Mouse (Mus musculus): ENCODE measurements around the gene E2f6. TPM values are rescaled to one million over a fixed set of nuclear protein-coding genes. Genes with fewer than 3 reads are reported as not detected.

The E2f6 gene
- 1 to 10 TPM; 2.6 to 3.7 TPM for polyA plus RNA-seq (2017; shearing (Covaris generic))

DNA sequence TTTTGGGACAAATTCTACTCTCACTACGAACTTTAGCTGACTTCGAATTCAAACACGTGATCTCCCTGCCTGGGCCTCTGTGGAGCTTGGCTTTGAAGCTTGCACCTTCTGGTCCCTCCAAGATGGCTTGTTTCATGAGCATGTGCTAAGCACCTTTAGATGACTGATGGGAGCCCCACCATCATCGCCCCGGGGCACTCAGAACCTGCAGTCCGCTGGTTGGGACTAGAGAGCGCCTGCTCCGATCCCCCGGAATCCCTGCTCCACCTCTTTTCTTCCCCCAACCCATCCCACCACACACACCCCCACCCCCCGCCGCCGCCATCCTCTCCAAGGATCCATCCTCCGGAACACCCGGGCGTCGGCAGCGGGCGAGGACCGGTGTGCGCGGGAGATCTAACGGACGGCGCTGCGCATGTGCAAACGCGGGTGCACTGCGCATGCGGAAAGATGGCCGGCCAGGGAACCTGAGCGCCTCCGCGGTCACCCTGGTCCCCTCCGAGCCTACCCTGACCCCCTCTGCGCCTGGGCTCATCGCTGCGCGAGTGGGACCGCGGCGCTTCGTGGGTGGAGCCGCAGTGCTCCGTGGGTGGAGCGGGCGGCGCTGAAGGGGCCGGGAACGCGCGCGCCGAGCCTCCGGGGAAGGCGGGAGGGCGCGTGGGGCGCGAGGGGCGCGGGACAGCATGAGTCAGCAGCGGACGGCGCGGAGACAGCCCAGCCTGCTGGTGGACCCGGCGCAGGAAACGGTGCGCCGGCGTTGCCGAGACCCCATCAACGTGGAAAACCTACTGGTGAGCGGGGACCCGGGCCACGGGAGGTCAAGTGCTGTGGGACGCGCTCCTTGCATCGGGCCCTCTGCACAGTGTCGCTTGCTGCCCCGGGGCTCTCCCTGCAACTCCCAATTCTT lies at the start of gene E2f6:
Gene E2f6, plus strand, starts transcription at position 439 of the 907 bp plus-strand sequence.
- peak; percentile 83 for ATAC-seq

DNA sequence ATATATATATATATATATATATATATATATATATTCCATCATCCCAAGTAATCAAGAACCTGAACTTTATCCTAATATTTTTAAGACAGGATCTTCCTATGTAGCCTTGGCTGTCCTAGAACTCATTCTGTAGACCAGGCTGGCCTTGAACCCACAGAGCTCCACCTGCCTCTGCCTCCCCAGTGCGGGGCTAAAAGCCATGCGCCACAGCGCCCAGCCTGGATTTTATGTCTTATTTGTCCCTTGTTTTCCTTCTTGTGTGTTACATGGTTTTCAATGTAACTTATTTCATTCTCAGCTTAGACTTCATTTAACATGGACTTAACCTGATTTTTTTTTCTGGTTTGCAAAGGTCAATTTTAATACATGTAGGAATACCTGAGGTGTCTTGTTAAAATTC lies 49.3 kb upstream of the E2f6 start:
- ATAC-seq, result no peak

DNA sequence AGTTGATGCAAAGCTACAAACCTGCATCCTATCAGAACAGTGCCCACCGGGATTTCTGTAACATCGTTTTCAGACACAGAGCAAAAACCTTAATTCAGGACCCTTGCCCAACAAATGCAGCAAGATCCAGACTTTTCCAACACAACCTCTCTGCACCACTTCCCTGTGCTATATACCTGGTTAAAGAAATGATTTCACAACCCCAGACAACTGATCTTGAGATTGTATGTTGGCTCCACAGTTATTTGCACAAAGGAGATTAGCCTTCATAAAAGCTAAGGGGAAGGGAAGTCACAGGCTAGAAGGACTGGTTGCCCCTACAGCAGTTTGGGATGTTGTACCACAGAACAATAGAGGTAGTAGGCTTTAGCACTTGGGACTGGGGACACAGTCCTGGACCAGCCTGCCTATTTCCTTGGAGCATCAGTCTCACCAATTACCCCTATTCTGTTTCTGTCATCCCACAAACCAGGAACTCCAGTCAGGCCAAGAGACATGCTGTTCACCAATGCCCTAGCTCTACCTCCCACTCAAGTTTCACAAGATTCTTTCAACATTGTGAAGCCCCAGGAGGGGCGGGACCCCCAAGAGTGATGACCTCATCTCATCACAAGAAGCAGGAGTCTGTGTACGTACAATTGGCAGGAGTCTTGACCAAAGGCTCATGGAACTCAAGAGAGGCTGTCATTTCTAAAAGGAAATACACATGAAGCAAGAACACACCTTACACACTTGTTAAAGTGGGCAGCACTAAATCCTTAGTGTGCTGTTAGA lies 46.9 kb upstream of the E2f6 start:
- ATAC-seq, result no peak

DNA sequence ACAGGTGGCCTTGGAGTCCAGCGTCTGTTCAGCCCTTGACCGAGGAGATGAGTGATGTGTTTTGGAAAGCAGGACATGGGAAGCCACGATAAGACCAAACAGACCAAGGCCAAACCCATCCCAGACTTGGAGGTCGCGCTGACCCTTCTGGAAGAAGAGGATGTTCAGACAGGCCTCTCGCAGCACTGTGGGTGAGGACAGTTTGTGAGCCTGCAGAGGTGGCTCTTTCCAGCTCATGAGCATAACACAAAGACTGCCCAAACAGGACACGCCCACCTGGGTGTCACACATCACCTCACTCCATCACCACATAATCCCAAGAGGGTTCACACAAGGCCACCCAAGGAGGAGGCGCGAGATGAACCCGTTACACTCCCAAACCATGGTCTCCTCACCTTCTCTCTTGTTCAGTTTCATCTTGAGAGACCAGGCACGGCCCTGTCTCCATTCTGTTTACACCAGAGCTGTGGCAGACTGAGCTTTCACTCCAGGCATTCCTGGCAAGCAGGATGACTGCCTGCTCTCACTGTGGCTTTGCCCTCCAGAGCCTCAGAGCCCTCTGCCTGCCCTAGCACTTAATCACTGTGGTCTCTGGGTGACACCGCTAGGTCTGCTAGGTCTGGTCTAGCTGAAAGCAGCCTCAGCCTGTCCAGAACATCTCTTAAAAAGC lies 45.9 kb upstream of the E2f6 start:
- ATAC-seq, result no peak

DNA sequence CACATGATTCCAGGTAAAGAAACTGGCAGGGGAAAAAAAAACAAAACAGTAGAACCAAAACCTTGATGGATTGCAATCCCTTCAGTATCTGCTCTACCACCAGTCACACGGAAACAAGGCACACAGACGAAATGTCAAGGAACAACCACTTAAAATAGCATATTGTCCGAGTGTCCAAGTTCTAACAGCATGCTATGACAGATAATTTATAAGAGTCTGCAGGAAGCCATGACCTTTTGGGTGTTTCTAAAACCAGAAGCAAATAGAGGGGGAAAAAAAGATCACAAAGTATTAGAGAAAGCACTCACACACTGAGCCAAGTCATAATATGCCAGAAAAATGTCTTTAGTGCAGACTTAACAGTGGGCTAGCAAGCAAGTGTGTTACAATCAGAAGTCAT lies 42.5 kb upstream of the E2f6 start:
- ATAC-seq, result no peak

DNA sequence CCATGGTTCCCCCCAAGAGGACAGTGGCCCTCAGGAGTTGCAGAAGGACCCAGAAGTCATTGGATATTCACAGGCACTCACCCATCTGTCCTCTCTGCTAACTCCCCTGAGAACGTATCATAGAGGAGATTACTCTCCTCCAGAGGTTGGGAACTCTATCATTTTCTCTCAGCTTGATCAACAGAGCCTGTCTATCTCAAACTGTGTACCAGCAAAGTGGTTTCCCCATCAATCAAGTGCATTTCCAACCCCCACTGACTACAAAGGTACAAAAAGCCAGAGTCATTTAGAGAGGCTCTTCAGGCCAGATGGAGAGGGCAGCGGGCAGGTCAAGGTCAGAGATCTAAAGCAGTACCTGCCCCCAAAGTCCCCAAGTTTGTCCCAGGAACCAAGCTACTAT lies 42.1 kb upstream of the E2f6 start:
- ATAC-seq, result no peak

DNA sequence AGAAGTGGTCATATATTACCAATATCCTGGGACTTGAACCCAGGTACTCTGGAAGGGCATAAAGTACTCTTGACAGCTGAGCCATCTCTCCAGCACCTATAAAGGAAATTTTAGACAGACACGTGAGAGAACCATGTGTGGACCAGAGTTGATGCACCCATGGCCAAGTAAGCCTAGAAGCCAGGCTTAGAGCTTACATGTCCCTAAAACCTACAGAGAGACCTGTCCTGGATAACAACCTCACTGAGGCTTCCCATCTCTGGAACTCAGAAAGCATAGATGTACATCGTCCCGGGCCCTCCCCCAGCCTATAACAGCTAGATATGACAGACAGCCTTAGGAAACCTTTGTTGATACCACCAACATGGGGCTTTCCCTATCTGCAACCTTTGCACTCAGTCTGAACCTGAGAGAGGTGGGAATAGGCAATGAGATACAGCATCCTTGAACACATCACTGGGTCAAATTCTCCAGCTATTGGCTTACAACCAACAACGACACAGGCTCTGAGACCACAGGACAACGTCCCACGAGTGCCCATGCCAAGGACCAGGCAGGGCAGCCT lies 41.1 kb upstream of the E2f6 start:
- ATAC-seq, result no peak

DNA sequence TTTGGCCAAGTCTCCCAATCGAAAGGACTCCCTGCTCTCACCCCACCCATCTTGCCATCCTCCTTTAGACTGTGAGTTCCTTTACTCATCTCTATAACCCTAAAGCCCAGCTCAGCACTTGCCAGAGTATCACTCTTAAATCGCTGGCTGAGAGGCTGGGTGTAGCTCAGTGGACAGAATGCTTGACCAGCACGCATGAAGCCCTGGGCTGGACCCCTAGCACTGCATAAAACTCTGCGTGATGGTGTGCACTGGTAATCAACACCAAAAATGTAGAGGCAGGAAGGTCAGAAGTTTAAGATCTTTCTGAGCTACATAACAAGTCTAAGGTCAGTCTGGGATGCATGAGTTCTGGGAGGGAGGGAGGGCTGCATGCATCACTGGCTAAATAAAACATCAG lies 36.2 kb upstream of the E2f6 start:
- no peak for ATAC-seq

DNA sequence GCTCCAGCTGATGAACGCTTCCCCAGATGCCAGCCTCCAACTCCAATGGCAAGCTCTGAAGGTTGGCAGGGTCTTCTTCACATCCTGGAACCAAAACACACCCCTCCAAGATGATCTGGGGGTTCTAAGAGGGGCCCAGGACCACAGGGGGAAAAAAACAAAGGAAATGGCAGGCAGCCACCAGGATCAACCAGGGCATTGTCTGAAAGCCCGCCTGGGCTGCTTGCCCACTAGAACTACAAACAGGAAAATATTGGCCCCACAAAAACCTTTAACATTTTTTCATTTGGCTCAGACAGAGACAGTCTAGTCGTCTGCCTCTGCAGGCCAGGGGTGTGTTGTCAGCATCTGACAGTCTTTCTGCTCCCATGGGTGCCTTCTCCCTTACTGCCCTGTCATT lies 35.4 kb upstream of the E2f6 start:
- ATAC-seq, result no peak

DNA sequence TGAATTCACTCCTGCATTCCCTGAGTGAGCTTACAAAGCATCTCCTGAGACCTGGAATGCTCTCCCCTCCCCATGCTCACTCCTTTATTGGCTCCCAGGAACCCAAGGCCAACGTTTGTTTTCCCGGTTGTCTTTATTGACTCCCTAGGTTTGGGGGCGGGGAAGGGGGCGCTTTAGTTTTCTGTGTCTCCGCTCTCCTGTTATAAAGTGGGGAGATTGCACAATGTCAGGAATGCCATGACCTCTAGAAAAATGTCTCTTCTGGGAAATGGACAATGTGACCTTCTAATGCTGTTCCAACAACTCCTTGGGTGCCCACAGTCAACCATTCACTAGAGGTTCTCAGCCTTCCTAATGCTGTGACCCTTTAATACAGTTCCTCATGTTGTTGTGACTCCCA lies 32.2 kb upstream of the E2f6 start:
- ATAC-seq, result no peak

DNA sequence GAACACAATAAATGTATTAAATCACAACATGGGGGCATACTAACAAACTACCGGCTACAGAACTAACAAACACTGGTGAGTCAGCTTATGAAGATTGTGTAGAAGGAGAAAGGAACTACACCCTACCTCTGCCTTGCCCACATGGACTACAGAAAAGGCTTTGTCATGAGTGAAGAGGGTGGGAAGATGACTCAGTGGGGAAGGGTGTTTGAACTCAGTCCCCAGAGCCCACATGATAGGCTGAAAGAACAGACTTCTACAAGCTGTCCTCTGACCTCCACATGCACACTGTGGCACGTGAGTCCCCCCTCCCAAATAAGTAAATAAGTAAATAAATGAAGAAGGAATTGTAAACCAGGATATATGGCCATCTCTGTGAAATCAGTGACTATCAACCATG lies 31.6 kb upstream of the E2f6 start:
- ATAC-seq, result no peak

DNA sequence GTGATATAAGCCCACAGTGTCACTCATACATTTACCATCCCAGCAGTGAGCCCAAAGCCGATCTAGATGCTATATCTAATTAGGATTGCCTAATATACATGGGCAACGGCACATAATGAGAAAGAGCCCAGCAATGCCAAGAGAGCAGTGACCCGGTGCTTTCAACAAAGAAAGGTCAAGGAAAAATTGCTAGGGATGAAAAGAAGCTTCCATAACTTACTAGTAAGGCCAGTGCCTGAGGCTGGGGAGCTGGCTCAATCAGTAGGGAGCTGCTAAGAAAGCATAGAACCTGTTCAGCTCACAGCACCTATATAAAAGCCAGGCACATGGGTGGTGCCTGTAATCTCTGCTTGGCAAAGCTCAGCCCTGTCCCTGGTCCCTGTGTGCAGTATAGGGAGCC lies 30.4 kb upstream of the E2f6 start:
- ATAC-seq, result no peak

DNA sequence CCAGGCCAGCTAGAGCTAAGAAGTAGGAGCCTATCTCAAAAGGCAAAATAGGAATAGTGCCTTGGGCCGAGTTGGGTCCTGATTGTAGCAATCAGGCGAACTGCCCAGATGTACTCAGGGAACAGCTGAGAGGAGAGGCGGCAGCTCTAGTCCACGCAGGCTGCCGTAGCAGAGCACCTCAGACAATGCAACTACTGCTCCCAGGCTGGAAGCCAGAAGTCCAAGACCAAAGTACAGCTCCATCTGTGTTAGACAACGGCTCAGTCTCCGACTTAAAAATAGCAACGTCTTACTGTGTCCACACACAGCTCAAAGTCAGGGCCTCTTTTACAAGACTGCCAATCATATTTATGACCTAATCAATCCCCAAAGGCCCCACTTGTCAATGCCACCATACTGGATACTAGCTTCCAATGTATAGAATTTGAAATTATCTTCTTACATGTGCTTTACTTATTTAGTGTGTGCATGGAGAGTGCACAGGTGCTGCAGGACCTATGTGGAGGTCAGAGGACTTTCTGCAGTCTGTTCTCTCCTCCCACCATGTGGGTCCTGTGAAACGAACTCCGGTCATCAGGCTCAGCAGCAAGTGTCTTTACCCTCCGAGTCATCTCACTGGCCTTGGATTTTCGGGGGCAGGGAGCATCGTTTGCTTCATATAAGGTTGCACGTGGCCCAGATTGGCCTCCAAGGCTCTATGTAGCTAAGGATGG lies 29.6 kb upstream of the E2f6 start:
- ATAC-seq, result no peak

DNA sequence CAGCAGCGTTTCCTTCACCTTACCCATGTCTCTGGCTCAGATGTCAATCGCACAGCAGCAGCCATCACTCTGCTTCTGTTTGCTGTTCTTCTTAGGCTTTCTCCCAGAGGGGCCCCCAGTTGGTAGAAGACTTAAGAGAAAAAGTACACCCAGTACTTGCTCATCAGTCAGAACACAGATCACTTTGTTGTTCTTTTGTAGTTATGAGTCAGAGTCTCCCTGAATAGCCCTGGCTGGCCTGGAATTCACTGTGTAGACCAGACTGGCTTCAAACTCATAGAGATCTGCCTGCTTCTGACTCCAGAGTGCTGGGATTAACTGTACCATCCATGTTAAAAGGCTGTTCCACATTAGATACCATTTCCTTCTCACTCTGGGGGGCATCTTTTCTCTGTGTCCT lies 22.2 kb upstream of the E2f6 start:
- ATAC-seq, result no peak

DNA sequence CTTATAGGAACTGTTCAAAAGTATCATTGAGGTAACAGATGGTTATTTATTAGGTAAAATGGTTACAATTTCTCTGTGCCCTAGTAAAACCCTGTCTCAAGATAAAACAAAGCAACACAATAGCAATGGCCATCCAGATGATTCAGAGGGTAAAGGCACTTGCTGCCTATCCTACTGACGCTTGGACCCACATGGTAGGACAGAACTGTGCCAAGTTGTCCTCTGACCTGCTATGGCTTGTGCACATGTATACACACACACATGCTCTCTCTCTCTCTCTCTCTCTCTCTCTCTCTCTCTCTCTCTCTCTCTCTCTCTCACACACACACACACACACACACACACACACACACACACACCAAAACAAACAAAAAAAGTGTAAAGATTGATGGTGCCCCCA lies 21.6 kb upstream of the E2f6 start:
- ATAC-seq, result no peak

DNA sequence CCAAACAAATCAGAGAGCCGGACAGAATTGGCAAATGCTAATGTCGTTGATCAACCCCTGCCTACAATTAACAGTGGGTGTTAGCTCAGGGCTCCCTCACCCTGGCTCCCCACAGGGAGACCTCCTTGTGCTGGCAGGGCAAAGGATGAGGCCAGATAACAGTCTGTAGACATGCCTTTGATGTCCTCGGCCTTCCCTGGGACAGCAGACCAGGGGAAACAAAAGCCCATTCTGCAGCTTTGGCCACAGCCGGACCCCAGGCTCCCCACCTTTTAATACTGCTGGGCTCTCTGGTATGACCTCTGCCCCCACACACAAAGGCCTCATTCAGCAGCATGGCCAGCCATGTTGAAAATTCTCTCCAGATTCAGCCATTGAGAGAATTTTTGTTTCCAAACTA lies 21.0 kb upstream of the E2f6 start:
- ATAC-seq, result no peak

DNA sequence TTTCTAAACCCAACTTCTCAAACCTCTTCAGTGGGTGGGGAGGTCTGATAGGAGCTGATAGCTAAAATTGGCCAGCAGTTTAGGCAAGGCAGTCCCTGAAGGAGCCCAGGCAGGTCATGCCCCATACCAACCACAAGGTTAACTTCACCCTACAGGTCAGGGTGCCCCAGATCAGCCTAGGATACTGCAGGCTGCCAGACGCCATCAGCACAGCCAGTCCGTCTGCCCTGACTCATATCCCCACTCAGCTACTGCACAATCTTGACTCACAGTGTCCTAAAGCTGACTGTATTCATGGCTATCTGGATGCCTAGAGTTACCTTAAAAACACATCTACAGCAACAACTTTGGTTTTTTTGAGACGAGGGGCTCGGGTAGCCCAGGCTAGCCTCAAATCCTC lies 20.3 kb upstream of the E2f6 start:
- ATAC-seq, result no peak

DNA sequence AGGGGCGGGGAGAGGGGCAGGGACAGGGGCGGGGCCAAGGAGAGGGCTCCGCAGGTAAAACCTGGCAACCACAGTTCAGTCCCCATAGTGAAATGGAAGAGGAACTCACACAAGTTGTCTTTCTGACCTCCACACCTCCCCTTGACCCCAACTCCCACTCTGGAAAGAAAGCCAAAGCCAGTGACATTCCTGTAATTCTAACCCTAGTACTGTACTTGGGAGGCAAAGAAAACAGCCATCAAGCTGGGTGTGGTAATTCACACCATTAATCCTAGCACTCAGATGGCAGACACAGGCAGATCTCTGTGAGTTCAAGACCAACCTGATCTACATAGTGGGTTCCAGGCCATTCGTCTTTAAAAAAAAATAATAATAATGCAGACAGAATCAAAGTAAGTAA lies 17.4 kb upstream of the E2f6 start:
- ATAC-seq, result no peak

DNA sequence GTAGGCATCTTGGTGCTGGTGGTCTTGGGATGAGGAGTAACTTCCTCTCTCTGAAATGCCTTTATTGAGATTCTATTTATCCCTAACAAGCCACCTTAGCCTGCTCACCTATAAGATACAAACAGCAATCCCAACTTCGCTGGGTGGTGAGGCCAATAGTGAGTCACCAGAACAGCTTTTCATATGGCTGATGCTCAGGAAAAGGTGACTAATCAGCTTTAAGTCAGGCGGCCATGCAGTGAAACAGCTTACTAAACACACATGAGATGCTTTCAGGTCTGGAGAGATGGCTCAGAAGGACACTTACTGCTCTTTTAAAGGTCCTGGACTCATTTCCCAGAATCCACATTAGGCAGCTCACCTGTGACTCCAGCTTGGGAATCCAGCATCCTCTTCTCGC lies 15.0 kb upstream of the E2f6 start:
- no peak for ATAC-seq

DNA sequence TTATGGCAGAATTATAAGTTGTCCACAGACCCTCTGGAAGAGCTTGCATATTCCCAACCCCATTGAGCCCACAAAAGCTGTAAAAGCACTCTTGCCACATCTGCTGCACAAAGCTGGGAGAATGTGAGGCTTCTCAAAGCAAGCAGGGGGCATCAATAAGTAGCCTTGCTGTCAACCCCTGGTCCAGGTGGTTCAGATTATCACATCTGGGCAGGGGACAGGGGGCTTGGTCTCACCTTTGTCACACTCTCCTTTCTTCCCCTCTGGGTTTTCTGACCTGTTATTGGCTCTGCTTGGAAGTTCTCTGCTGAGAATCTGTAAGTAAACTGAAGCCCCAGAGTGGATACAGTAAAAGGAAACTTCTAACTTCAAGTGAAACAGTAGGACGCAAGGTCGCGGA lies 11.9 kb upstream of the E2f6 start:
- no peak for ATAC-seq

DNA sequence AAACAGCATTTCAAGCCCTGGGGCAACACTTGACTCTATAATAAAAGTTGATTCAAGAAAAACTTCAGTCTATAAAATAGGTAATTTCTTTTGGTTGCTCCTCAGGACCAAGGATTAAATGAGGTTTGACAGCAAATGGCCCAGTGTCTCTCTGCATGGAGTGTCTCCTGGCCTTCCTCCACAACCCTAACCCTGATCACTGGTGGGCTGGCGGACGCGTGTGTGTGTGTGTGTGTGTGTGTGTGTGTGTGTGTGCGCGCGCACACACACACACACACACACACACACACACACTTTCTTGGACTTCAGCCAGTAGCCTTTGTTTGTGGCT lies 10.9 kb upstream of the E2f6 start:
- no peak for ATAC-seq

DNA sequence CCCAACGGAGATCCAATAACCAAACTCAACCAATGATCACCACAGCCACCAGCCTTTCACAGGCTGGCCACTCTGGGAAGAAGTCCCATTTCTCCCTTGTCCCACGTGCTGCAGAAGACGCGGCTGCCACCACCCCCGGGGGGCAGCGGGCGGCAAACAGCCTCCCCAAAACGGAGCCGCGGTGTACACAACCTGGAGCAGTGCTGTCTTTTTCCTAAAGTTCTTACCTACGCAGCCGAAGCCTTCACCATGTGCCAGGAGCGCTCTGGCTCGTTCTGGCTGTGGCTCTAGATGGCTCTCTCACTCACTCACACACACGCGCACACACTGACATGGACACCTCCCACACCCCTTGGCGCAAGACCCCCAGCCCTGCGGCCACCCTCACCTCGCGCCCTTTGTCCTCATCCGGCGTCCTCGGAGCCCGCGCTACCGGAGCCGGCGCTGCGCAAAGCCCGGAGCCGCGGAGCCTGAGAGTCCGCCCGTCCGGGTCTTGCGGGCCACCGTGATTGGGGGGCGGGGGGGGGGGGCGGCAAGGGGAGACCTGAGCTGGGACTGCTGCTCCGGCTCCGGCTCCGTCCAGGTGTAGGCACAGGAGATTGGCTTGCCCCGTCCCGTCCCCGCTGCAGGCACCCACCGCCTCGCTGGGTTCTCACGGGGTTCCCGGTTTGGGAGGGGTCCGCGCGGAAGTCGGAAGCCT lies 10.4 kb upstream of the E2f6 start, which contains the start of gene Greb1:
Gene Greb1, minus strand, starts transcription at position 628 of the 700 bp plus-strand sequence.
- no peak for ATAC-seq

All from CD4-positive, CD25-positive, alpha-beta regulatory T cell, adult 4 months (primary cell).